Mouse (Mus musculus) mouse embryonic stem cell (cell line): ENCODE measurements around the gene Nup133.

ENCODE experiments used
- in situ Hi-C, 2 experiments: fragments of 300-500 bp; cut with MboI; formaldehyde crosslinking; loops; 1 replicate in 1 of 2; 3 replicates in 1 of 2; pipeline ENCODE4 v1.14.3; 2019 to 2020; ENCODE audit warnings: low sequenced_read_pairs in 2 of 2, low pct_unique_long_range_greater_than_20kb in 1 of 2, mixed read lengths in 1 of 2; ENCODE audit not compliant: unreplicated experiment in 1 of 2

The Nup133 gene

DNA sequence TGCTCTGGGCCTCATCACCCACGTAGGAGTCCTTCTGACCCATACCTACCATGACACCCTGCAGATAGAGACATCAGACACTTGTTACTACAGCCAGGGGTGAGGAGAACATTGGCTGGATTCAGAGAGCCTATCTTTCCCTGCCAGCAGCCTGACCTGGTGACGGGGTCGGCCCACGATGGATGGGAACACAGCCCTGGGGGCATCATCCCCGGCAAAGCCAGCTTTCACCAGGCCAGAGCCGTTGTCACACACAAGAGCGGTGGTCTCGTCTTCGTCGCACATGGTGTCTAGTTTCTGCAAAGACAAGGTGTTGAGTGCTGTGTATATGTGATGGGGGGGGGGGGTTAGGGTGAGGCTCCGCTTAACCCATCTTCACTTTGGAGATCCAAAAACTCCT lies 55.7 kb downstream of the Nup133 start:
- in situ Hi-C loops, result no loop called here

DNA sequence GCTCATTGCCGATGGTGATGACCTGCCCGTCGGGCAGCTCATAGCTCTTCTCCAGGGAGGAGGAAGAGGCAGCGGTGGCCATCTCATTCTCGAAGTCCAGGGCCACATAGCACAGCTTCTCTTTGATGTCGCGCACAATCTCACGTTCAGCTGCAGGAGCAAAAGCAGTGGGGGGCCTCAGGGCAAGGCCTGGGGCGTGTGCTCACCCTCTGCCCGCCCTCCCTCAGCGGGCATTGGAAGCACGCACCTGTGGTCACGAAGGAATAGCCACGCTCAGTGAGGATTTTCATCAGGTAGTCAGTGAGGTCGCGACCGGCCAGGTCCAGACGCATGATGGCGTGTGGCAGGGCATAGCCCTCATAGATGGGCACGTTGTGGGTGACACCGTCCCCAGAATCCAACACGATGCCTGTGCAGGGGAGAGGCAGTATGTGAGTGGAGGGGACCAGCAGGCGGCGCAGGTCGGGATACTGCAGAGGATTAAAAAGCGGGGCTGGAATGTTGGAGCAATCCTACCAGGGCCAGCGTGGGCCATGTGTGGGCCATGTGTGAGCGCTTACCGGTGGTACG lies 56.4 kb downstream of the Nup133 start:
- in situ Hi-C loops, result no loop called here

GRCm38 (mm10) chr8:123891883-123892585 lies 57.0 kb downstream of the Nup133 start:
- in situ Hi-C loops, result no loop called here

DNA sequence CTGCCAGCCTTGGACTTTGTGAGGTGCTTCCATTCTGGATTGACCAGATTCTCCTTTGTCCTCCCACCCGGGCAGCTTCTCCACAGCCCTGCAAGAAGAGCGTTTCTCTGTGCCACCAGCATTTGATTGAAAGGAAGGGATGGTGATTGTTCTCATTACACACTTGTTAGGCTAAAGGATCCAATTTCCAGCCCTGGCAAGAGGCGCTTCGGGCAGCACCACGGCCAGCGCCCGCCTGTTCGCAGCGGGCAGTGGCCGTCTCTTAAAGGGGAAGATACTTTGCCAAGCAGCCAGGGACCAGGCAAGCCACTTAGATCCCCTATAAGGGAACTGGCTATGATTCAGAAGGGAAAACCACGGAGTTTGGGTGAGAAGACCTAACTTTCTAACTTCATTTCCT lies 57.8 kb downstream of the Nup133 start:
- in situ Hi-C loops, result no loop called here

DNA sequence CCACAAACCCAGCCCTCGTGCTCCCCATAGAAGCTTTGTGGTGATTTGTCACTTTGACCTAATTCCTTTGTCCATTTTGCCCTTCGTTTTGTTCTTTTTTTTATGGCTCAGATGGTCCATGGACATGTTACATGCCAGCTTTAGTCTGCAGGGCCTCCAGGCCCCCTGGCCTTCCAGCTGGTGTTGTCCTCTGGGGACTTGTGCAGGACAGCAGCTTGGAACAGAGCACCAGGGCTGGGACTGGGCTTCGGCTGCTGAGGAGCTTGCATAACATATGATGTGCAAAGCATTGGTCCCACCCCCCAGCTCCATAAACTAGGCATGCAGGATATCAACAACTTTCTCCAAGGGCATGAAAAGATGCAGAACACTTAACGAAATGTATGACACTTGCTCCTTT lies 59.3 kb downstream of the Nup133 start:
- in situ Hi-C loops, result no loop called here

GRCm38 (mm10) chr8:123887956-123888355 lies 61.1 kb downstream of the Nup133 start:
- in situ Hi-C loops, result no loop called here

DNA sequence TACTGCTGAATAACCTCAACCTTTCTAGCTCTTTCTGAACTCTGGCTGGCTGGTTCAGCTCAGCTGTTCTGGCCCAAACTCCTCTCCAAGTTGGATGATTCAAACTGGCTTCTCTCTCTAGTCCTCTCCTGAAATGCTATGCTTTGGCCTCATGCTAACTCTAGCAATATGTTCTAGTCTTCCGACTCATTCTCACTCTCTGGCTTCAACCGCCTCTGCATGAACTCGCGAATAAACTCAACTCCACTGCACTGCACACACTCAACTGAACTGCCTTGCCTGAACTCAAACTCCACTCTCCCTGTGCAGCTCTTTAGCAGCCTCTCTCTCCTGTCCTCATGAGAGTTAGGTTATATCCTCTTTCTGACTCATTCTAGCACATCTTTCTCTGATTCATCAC lies 61.9 kb downstream of the Nup133 start:
- in situ Hi-C loops, result no loop called here

- in situ Hi-C loops, result no loop called here
These were observed 64.1 kb downstream of the Nup133 start for GRCm38 (mm10) chr8:123884721-123885565.

DNA sequence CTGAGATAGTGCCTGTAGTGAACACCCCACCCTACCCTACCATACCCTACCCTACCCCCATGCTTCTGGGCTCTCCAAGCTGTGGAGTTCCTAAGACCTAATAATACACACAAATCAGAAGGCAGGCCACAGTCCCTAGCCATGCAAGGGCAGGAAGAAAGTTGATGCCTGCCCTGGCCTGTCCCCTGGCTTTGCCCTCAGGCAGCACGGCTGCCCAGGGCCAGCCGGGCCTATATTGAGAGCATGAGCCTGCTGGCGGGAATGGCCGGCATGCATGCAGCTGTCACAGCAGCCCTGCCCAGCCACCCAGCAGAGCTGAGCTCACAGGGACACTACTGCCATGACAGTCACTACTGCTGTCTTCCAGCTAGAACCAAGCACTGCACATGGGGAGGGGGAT lies 66.0 kb downstream of the Nup133 start:
- in situ Hi-C loops, result no loop called here

DNA sequence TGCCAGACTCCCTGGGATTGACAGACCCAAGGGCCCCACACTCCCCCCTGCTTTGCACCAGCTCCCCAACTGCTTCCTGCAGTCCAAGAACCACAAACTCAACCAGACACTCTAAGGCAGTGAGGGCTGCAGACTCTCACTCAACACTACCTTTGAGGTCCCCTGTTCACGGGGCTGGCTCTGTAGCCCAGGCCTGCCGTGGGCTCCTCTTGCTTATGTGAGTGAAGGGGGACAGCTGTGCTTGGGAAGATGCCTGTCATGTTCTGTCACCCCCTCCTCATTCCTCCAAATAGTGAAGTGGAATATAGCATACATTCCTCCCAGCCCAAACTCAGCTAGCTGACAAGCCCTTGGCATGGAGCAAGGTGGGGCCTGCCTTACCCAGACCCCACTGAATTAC lies 66.7 kb downstream of the Nup133 start:
- in situ Hi-C loops, result no loop called here

DNA sequence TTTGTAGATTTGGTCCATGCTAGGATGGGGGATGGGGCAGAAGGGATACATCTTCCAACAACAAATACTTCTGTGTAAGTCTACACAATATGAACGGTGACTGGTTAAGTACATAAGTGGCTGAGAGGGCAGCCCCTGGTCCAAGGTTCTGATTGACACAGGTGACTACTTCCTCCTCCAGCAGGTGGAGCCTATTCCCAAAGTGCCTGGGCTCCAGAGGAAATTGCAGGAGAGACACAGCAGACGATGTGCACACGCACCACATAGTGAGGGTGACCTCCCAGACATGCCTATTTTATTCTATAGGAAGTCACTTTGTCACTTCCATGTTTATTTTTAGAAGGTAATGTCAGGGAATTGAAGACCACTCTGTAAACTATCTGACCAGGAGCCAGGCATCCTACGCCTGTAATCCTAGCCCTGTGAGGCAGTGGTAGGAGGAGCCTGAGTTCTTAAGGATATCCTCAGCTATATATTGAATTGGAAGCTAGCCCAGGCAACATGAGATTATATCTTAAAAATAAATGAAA lies 68.2 kb downstream of the Nup133 start:
- in situ Hi-C loops, result no loop called here

DNA sequence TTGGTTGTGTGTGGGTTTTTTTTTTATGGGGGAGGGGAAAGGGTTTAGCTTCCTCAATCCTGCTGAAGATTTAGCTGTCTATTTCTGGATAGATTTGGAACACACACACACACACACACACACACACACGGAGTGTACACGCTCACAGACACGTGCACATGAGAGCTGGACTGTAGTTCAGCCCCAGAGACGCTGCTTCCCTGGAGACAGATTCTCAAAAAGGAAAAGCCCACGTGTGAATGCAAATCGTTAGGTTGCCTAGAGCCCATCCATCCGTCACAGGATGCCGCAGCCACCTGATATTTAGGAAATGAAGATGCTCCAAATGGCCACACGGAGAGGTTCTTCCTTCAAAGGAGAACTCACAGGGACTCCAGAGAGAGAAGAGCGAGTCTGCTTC lies 68.8 kb downstream of the Nup133 start:
- in situ Hi-C loops, result no loop called here

DNA sequence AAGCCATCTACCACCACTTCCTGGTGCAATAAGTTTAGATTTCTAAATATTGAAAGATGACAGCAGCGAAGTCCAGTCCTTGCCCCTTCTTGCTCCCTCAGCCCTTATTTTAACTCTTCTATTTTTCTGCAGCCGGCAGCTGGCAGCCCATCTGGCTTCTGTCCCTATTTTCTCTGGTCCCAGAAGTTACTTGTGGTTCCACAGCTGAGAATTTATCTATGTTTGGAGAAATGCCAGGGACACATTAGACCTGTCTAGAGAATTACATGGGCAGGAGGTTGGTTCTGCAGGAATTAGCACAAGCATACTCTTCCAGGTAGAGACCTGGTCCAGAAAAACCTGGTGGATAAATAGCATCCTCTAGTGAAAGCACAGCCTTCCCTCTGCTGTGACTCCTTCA lies 71.2 kb downstream of the Nup133 start:
- in situ Hi-C loops, result no loop called here

DNA sequence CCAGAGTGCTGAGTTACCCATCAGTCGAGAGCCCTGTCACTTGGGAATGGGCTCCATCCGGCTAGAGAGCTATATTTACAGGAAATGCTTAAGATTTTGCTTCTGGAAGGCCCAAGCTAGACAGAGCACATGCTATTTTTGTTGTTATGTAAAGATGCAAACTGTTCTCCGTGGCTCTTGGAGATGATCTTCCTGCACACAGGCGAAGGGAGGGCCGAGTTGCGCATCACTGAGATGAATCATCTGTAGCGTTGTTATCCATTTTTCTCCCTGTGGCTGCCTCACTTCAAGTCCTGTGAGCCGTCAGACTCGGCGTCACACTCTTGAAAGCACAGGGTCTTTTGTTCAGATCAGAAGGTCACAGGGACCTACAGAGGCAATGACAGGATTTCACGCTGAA lies 74.7 kb downstream of the Nup133 start:
- in situ Hi-C loops, result no loop called here

DNA sequence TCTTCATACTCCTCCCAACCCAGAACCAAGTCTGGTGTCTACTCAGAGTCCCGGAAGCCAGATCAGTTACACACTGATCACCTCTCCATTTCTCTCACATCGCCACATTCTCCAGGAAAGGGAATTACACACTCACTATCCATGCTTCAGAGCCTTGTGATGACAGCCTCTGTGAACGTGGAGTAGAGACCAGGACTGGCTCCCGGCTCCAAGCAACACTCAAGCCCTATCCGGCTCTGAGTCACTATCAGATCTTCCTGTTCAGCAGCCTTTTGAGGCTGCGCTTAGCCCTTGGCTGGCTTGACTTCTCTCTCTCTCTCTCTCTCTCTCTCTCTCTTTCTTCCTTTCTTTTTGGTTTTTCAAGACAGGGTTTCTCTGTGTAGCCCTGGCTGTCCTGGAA lies 75.7 kb downstream of the Nup133 start:
- in situ Hi-C loops, result no loop called here

- in situ Hi-C loops, result no loop called here
These were observed 77.0 kb downstream of the Nup133 start for GRCm38 (mm10) chr8:123872048-123872447.

DNA sequence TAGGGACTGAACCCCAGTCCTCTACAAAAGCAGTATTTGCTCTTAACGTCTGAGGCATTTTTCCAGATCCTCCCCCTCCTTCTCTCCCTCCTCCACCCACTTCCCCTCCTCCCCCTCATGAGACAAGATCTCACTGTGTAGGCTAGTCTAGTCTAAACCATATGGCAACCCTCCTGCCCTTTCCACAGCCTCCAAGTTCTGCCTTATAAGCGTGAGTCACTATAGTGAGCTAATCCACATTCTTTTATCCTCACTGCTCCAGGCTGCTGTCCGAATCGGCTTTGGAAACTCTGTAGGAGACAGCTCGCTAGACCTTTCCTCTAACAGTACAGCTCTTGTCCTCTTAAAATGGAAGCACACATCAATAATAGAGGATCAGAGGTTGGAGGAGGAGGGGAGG lies 82.1 kb downstream of the Nup133 start:
- in situ Hi-C loops, result no loop called here

DNA sequence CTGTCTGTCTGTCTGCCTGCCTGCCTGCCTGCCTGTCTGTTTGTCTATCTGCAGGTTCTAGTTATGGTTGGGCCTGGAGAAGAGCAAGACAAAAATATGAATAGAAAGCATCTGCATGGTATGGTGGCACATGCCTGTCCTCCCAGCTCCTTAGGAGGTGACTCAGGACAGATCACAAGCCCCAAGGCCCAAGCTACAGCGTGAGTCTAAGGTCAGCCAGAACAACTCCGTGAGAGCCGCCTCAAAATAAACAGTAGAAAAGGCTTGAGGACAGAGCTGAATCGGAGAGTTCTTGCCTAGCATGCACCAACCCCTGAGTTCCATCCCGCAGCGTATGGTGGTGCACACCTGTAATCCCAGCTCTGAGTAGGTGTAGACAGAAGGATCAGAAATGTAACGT lies 83.3 kb downstream of the Nup133 start:
- in situ Hi-C loops, result no loop called here

DNA sequence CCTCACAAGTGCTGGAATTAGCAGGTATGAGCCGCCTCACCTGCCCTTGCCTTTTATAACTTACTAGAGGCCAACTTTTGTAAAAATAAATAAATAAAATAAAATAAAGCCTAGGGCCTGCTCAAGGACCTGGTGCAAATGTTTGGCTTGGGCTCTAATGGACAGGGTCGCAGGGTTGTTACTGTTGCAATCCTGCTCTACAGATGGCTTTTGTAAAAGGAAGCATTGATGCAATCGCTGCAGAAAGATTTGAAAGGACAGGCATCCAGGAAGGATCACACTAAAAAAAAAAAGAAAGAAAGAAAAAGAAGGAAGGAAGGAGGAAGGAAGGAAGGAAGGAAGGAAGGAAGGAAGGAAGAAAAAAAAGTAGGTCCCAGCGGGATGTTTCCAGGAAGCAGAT lies 88.7 kb downstream of the Nup133 start:
- in situ Hi-C loops, result no loop called here
